Mouse (Mus musculus): ENCODE measurements around the gene Fam57a. TPM values are rescaled to one million over a fixed set of nuclear protein-coding genes. Genes with fewer than 3 reads are reported as not detected.

Fam57a gene
- polyA plus RNA-seq, 1 experiment: 20.8 TPM

DNA sequence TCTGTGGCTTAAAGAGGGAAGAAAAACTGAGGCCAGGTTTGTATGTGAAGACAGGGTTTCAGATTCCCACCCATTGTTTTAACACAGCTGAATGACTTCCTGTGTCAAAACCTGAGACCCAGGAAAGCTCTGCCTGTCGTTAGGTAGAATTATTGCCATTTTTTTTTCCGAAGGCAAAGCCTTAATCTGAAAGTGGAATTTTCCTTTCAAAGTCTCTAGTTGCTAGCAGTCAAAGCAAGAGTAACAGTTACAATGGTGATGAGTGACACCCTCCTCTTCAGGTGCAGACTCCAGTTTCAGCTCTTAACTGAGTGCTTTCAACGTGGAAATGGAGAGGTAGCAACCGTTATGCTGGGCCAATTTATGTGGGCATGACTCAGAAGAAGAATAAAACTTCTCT lies 28.5 kb upstream of the Fam57a start:
- Histone ChIP-seq H3K4me1 (ENCODE audit: control insufficient read depth, insufficient read depth, low read length) (peaks cover 24% of the 10 kb centered on the region), H3K27ac (ENCODE audit: insufficient read depth, low read length) (peak overlapping the region; percentile 73), H3K4me3 (ENCODE audit: insufficient read depth, low read length) (no peak overlapping the region)
- TF ChIP-seq CTCF (IDR thresholded peaks at IDR 0.05; ENCODE audit: borderline replicate concordance, insufficient read depth, low read length) (no peak), POLR2A (IDR thresholded peaks at IDR 0.05; ENCODE audit: low read depth, low read length) (no peak)

DNA sequence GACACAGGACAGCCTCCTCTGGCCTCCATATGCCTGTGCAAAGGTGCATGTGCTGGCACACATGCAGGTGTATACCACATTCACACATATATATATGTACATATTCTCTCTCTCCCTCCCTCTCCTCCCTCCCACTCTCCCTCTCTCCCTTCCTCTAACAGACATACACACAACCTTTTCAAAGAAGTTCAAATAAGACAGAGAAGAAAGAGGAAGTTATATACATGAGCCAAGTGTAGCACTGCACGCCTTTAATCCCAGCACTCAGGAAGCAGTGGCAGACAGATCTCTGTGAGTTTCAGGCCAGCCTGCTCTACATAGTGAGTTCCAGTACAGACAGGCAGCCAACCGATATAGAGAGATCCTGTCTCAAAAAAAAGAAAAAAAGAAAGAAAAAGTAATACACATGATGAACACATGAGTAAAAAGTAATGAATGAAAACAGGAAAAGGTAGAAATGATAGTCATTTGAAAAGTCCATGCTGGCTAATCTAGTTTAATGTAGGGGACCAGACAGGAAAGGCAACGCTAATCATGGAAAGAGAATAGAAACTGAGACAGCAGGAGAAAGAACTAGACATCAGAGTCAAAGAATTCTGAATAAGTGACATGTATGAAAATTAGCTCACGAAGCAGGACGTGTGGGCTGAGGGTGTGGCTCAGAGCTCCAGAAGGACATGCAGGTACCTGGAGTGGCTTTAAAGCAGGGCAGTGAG lies 26.1 kb upstream of the Fam57a start:
- H3K4me3 ChIP-seq (ENCODE audit: insufficient read depth, low read length): no peak overlapping the region
- TF ChIP-seq CTCF (IDR thresholded peaks at IDR 0.05; ENCODE audit: borderline replicate concordance, insufficient read depth, low read length) (no peak), POLR2A (IDR thresholded peaks at IDR 0.05; ENCODE audit: low read depth, low read length) (no peak)
- peak overlapping the region; percentile 89; the same call in 1 of the 2 replicates for H3K27ac ChIP-seq (ENCODE audit: insufficient read depth, low read length)
- H3K4me1 ChIP-seq (ENCODE audit: control insufficient read depth, insufficient read depth, low read length): peaks cover 29% of the 10 kb centered on the region

DNA sequence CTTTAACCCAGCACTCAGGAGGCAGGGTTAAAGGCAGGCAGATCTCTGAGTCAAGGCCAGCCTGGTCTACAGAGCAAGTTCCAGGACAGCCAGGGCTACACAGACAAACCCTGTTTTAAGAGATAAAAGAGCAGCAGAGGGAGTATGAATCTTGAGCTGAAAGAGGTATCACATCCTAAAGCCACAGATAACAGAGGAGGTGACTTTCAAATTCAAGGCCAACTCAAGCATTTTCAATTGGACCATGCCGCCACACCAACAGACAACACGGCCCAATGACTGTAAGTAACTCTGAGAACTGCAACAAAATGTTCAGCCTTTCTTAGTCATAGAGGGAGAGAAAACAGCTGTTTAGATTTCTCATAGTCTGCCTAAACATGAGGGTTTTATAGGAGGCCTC lies 25.3 kb upstream of the Fam57a start:
- H3K4me3 ChIP-seq (ENCODE audit: insufficient read depth, low read length): no peak overlapping the region
- TF ChIP-seq CTCF (IDR thresholded peaks at IDR 0.05; ENCODE audit: borderline replicate concordance, insufficient read depth, low read length): no peak
- no peak; the same call in 1 of the 2 replicates for TF ChIP-seq POLR2A (IDR thresholded peaks at IDR 0.05; ENCODE audit: low read depth, low read length)
- H3K27ac ChIP-seq (ENCODE audit: insufficient read depth, low read length): peak overlapping the region; percentile 89
- peaks cover 27% of the 10 kb centered on the region for H3K4me1 ChIP-seq (ENCODE audit: control insufficient read depth, insufficient read depth, low read length)

DNA sequence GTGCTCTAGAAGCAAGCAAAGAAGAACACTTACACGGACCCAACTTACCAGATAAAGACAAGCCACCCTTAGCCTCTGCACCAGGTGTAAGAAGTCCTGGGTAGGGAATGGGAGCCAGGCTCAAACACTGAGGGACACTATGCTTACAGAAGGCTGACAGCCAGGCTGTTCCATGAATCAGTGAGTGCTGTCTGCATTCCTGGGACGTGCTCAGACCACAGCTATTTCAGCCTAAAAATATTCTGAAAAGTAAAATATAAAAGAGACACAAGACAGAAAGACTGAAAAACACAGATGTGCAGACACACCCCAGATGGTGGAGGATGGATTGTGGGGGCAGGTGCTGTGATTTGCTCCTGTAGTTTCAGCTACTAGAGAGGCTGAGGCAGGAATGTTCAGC lies 24.6 kb upstream of the Fam57a start:
- no peak for TF ChIP-seq CTCF (IDR thresholded peaks at IDR 0.05; ENCODE audit: borderline replicate concordance, insufficient read depth, low read length)
- TF ChIP-seq POLR2A (IDR thresholded peaks at IDR 0.05; ENCODE audit: low read depth, low read length): no peak
- peak overlapping the region; percentile 89 for H3K27ac ChIP-seq (ENCODE audit: insufficient read depth, low read length)

DNA sequence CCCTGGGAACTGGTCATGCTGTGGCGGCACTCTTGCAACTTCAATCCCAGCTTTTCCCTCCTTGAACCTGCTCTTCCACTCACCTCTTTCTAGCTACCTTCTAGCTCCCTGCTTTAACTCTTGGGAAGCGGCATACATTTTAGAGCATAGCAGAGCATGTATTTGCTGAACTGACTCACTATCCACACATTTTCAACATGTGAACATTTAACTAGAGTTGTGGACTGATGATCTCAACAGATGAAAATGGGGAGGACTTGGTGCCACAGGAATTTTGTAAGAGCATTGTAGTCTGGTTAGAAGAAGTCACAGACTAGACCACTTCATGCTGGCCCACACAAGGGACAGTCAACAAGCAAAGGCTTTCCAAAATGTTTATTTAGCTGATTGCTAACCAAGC lies 21.1 kb upstream of the Fam57a start:
- H3K4me3 ChIP-seq (ENCODE audit: insufficient read depth, low read length): no peak overlapping the region
- H3K4me1 ChIP-seq (ENCODE audit: control insufficient read depth, insufficient read depth, low read length): peaks cover 31% of the 10 kb centered on the region
- peak overlapping the region; percentile 91 for H3K27ac ChIP-seq (ENCODE audit: insufficient read depth, low read length)
- TF ChIP-seq CTCF (IDR thresholded peaks at IDR 0.05; ENCODE audit: borderline replicate concordance, insufficient read depth, low read length) (no peak), POLR2A (IDR thresholded peaks at IDR 0.05; ENCODE audit: low read depth, low read length) (no peak)

More for the DNA sequence above, 24.6 kb upstream of the Fam57a start:
- Histone ChIP-seq H3K4me3 (ENCODE audit: insufficient read depth, low read length) (no peak overlapping the region), H3K4me1 (ENCODE audit: control insufficient read depth, insufficient read depth, low read length) (peaks cover 32% of the 10 kb centered on the region)

DNA sequence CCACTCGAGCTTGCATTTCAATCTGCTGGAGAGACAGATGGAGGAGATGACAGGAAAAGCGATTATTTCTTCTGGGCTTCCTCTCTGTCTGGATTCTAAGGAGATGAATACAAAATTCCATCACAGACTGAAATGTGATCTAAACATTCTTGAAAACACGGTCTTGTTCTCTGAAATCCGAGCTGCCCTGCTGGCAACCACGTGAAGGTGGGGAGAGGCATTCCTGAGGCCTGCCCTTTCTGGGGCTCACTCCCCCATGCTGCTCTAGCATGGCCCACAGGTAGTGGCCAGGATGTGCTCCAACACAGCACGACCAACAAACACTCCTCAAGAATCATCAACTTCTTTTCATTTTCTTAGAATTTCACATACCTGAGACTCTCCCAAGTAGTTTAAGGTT lies 19.2 kb upstream of the Fam57a start:
- H3K27ac ChIP-seq (ENCODE audit: insufficient read depth, low read length): peak overlapping the region; percentile 91
- H3K4me1 ChIP-seq (ENCODE audit: control insufficient read depth, insufficient read depth, low read length): peaks cover 21% of the 10 kb centered on the region
- H3K4me3 ChIP-seq (ENCODE audit: insufficient read depth, low read length): no peak overlapping the region
- TF ChIP-seq CTCF (IDR thresholded peaks at IDR 0.05; ENCODE audit: borderline replicate concordance, insufficient read depth, low read length) (no peak), POLR2A (IDR thresholded peaks at IDR 0.05; ENCODE audit: low read depth, low read length) (no peak)

DNA sequence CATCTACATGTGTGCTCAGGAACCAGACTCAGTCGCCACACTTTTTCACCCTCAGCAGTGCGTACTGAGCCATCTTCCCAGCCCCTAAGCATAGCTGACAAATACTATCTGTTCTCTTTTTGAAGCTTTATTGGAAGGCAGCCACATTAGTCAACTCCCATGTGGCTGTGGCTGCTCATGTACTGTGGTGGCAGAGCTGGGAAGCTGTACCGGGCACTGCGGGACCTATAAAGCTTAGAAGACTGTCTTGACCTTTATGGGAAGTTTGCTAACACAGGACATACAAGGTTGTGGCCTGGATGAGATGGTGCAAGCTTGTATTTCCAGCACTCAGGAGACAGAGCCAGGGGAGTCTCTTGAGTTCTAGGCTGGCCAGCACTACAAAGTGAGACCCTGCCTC lies 12.8 kb upstream of the Fam57a start:
- Histone ChIP-seq H3K4me1 (ENCODE audit: control insufficient read depth, insufficient read depth, low read length) (peaks cover 7% of the 10 kb centered on the region), H3K4me3 (ENCODE audit: insufficient read depth, low read length) (no peak overlapping the region), H3K27ac (ENCODE audit: insufficient read depth, low read length) (peak overlapping the region; percentile 27)
- TF ChIP-seq CTCF (IDR thresholded peaks at IDR 0.05; ENCODE audit: borderline replicate concordance, insufficient read depth, low read length) (no peak), POLR2A (IDR thresholded peaks at IDR 0.05; ENCODE audit: low read depth, low read length) (no peak)

DNA sequence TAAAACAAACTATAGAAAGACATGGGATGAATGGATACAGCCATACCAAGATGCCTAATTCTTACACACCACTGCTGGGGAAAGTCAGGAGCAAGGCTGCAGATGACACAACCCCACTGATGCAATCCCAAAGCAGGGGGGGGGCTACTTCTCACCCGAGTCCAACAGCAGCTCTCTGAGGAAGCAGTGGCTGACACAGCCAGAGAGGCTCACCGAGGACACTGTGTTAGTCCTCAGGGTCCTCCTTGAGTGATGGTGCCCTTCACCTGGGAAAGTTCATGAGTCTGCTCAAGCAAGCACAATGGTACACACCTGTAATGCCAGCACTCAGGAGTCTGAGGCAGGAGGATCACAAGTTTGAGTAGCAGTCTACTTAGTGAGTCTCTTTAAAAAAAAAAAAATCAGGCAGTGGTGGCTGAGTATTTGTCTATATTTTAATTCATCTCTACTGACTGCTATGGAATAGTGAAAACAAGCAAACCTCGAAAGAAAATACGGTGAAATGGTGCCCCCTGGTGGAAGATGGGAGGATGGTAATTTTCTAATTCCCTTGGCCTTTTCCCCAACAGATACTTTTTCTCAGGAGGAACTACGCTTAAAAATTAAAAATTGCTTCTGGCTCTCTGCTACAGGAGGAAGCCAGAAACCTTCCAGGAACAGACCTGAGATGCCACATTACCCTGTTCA lies 12.2 kb upstream of the Fam57a start:
- Histone ChIP-seq H3K27ac (ENCODE audit: insufficient read depth, low read length) (peak overlapping the region; percentile 27), H3K4me1 (ENCODE audit: control insufficient read depth, insufficient read depth, low read length) (peaks cover 7% of the 10 kb centered on the region), H3K4me3 (ENCODE audit: insufficient read depth, low read length) (no peak overlapping the region)
- TF ChIP-seq POLR2A (IDR thresholded peaks at IDR 0.05; ENCODE audit: low read depth, low read length) (no peak), CTCF (IDR thresholded peaks at IDR 0.05; ENCODE audit: borderline replicate concordance, insufficient read depth, low read length) (no peak)

DNA sequence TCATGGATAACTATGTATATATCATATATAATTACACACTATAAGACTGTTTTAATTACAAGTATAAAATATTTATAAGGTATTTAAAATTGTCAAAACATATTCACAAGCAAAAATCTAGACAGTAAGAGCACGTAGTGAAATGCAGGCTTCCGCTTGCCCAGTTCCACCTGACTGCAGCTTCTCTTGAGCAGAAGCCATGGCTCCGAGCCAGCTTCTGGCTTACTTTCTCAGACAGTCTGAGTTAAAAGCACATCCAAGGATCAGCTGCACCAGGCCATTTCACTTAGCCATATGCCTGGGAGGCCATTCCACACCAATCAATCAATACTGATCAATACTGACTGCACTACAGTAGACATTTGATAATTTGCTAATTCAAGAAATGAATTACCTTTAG lies 10.5 kb upstream of the Fam57a start:
- Histone ChIP-seq H3K4me1 (ENCODE audit: control insufficient read depth, insufficient read depth, low read length) (peaks cover 7% of the 10 kb centered on the region), H3K4me3 (ENCODE audit: insufficient read depth, low read length) (no peak overlapping the region), H3K27ac (ENCODE audit: insufficient read depth, low read length) (no peak overlapping the region)
- no peak for TF ChIP-seq POLR2A (IDR thresholded peaks at IDR 0.05; ENCODE audit: low read depth, low read length)
- TF ChIP-seq CTCF (IDR thresholded peaks at IDR 0.05; ENCODE audit: borderline replicate concordance, insufficient read depth, low read length): no peak

DNA sequence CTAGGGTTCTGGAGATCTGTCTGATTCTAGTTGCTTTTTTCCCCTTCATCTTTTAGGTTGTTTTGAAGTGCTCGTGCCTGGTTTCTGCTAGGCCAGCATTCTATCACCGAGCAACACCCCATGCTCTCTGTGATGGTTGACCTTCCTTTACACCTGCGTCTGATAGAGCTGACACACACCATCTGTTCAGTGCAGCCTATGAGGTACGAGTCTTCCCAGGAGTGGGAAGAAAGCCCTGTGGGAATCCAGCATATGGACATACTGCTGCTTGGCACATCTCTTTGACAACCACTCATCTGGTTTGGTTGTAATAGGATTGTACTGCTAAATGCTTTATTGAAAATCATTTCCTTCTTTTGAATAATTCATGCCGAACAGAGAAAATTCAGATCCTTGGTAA lies 9.3 kb upstream of the Fam57a start:
- H3K4me1 ChIP-seq (ENCODE audit: control insufficient read depth, insufficient read depth, low read length): peaks cover 7% of the 10 kb centered on the region
- H3K27ac ChIP-seq (ENCODE audit: insufficient read depth, low read length): no peak overlapping the region
- no peak overlapping the region for H3K4me3 ChIP-seq (ENCODE audit: insufficient read depth, low read length)
- no peak for TF ChIP-seq POLR2A (IDR thresholded peaks at IDR 0.05; ENCODE audit: low read depth, low read length)
- TF ChIP-seq CTCF (IDR thresholded peaks at IDR 0.05; ENCODE audit: borderline replicate concordance, insufficient read depth, low read length): no peak
